ENCODE assay signal across 24 mouse cellular contexts in the genomic region with DNA sequence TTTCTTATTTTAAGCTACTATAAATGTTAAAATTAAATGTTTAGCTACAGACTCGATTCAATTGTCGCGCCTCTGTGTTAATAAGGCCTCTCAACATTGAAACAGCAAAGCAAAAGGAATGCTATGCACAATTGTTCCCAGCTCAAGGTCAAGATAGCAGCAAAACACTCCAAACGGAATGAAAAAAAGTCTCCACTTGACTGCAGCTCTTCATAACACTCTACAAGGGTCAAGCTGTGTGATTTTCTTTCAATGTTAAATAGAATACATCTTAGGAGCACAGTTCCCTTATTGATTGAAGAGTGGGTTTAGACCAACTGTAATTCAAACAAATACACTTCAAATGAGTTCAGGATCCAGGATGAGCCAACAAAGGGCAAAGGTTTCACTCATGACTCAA.
DNase-seq lines count a peak whose midpoint lies in the region; ATAC-seq and TF ChIP-seq lines count a peak whose summit lies in the region.
"Had no signal": no experiment of that assay in that cellular context is flagged by ENCODE, and none has a peak within 500 bp of the region (broad histone marks: within the 10 kb centered on the region; RNA-seq: fewer than 3 reads in every experiment).

No protein-coding gene starts in this region.

- peak; percentile 70 for TF ChIP-seq EP300 in lung, postnatal 0 days (IDR thresholded peaks at IDR 0.05)

- H3K9me3 ChIP-seq in heart, embryonic 12.5 days (replicated peaks), result no peaks in the 10 kb centered on the region
- no peaks in the 10 kb centered on the region for H3K9me3 ChIP-seq in hindbrain, embryonic 14.5 days (ENCODE audit: control insufficient read depth, low read length)
- H3K9me3 ChIP-seq in hindbrain, embryonic 16.5 days (ENCODE audit: control insufficient read depth, low read length), result no peaks in the 10 kb centered on the region
- no peaks in the 10 kb centered on the region for H3K9me3 ChIP-seq in lung, postnatal 0 days (ENCODE audit: low read length)
- H3K9me3 ChIP-seq: forebrain, embryonic 13.5 days; intestine, embryonic 15.5 days; limb, embryonic 15.5 days; liver, embryonic 15.5 days; midbrain, embryonic 12.5 days had no signal

- WGBS in heart, embryonic 12.5 days, result 69% methylated on average over 4 of the region's 4 CpGs
- WGBS in hindbrain, embryonic 14.5 days, result 83% methylated on average over 4 of the region's 4 CpGs
- 79% methylated on average over 4 of the region's 4 CpGs for WGBS in hindbrain, embryonic 16.5 days
- 53% methylated on average over 4 of the region's 4 CpGs for WGBS in lung, postnatal 0 days

- intact Hi-C loops in heart, postnatal 25 days (cut with DNase I), result no loop called here

- TF ChIP-seq CTCF in lung, postnatal 0 days (IDR thresholded peaks at IDR 0.05), result no peak

- peaks cover 14% of the 10 kb centered on the region for H3K36me3 ChIP-seq in heart, embryonic 12.5 days
- peaks cover 7% of the 10 kb centered on the region for H3K36me3 ChIP-seq in hindbrain, embryonic 14.5 days (replicated peaks; ENCODE audit: control insufficient read depth, insufficient read depth)
- no peaks in the 10 kb centered on the region; the same call in 1 of the 2 replicates for H3K36me3 ChIP-seq in hindbrain, embryonic 16.5 days (ENCODE audit: control insufficient read depth, insufficient read depth, low read length)
- no peaks in the 10 kb centered on the region for H3K36me3 ChIP-seq in lung, postnatal 0 days (ENCODE audit: insufficient read depth, low read length)
- H3K36me3 ChIP-seq: intestine, embryonic 15.5 days; liver, embryonic 15.5 days had no signal

- H3K4me1 ChIP-seq in heart, embryonic 12.5 days (replicated peaks), result peaks cover 16% of the 10 kb centered on the region
- peaks cover 53% of the 10 kb centered on the region for H3K4me1 ChIP-seq in hindbrain, embryonic 14.5 days (replicated peaks; ENCODE audit: control insufficient read depth, insufficient read depth, low read length)
- peaks cover 23% of the 10 kb centered on the region for H3K4me1 ChIP-seq in hindbrain, embryonic 16.5 days (ENCODE audit: control insufficient read depth, insufficient read depth, low read depth, low read length)
- no peaks in the 10 kb centered on the region for H3K4me1 ChIP-seq in lung, postnatal 0 days (ENCODE audit: insufficient read depth, low read depth, low read length)
- H3K4me1 ChIP-seq: intestine, embryonic 15.5 days; liver, embryonic 15.5 days had no signal

- H3K9ac ChIP-seq in heart, embryonic 12.5 days, result no peak overlapping the region
- H3K9ac ChIP-seq in hindbrain, embryonic 14.5 days, result no peak overlapping the region
- H3K9ac ChIP-seq in hindbrain, embryonic 16.5 days (ENCODE audit: low read depth, low read length), result no peak overlapping the region
- H3K9ac ChIP-seq in lung, postnatal 0 days (replicated peaks; ENCODE audit: low read depth), result no peak overlapping the region
- H3K9ac ChIP-seq: forebrain, embryonic 13.5 days; intestine, embryonic 15.5 days; limb, embryonic 15.5 days; liver, embryonic 15.5 days; midbrain, embryonic 12.5 days had no signal

- no peak for DNase-seq in heart, postnatal 25 days (ENCODE audit: low spot score)
- no peak for DNase-seq in hindbrain, embryonic 14.5 days (ENCODE audit: low spot score)
- DNase-seq in lung, postnatal 0 days (ENCODE audit: low spot score), result peak; percentile 72
- no peak for DNase-seq in lung, postnatal 4 days
- peak; percentile 24 for DNase-seq in Muller cell, postnatal 12 days (ENCODE audit: inconsistent ontology term)
- DNase-seq in layer of hippocampus, adult 8-10 months (ENCODE audit: low spot score in 2 of 2), result no peak
- DNase-seq: adrenal gland, postnatal 25 days; cerebellum, adult 9-10 months; heart, postnatal 10 days; kidney, adult 8-10 months; kidney, postnatal 10 days; left cerebral cortex, postnatal 4 days; right cerebral cortex, adult 18-20 months; right cerebral cortex, postnatal 4 days; thymus, adult 18-20 months; thymus, postnatal 36 days had no signal

- 0 out of 2 replicates have a peak overlapping the region, but pooled peaks have one; percentile 34 for H3K27ac ChIP-seq in heart, embryonic 12.5 days (ENCODE audit: poor library complexity, severe bottlenecking)
- 0 out of 2 replicates have a peak overlapping the region, but pooled peaks have one; percentile 67 for H3K27ac ChIP-seq in hindbrain, embryonic 14.5 days
- H3K27ac ChIP-seq in hindbrain, embryonic 16.5 days (ENCODE audit: low read depth, low read length), result no peak overlapping the region; the same call in 1 of the 2 replicates
- no peak overlapping the region for H3K27ac ChIP-seq in lung, postnatal 0 days (ENCODE audit: low read length)
- H3K27ac ChIP-seq: forebrain, embryonic 13.5 days; intestine, embryonic 15.5 days; limb, embryonic 15.5 days; liver, embryonic 15.5 days; midbrain, embryonic 12.5 days had no signal

- H3K4me3 ChIP-seq in heart, embryonic 12.5 days, result no peak overlapping the region
- no peak overlapping the region for H3K4me3 ChIP-seq in hindbrain, embryonic 14.5 days (replicated peaks; ENCODE audit: low read length)
- H3K4me3 ChIP-seq in hindbrain, embryonic 16.5 days (ENCODE audit: low read length), result no peak overlapping the region
- H3K4me3 ChIP-seq in lung, postnatal 0 days (ENCODE audit: low read depth, low read length), result no peak overlapping the region
- H3K4me3 ChIP-seq: forebrain, embryonic 13.5 days; intestine, embryonic 15.5 days; limb, embryonic 15.5 days; liver, embryonic 15.5 days; midbrain, embryonic 12.5 days had no signal

- H3K27me3 ChIP-seq in heart, embryonic 12.5 days (replicated peaks), result no peaks in the 10 kb centered on the region
- H3K27me3 ChIP-seq in hindbrain, embryonic 14.5 days (ENCODE audit: control insufficient read depth, insufficient read depth, low read length), result no peaks in the 10 kb centered on the region
- no peaks in the 10 kb centered on the region for H3K27me3 ChIP-seq in hindbrain, embryonic 16.5 days (replicated peaks; ENCODE audit: control insufficient read depth, insufficient read depth, low read length)
- no peaks in the 10 kb centered on the region for H3K27me3 ChIP-seq in lung, postnatal 0 days (replicated peaks; ENCODE audit: insufficient read depth, low read length)
- H3K27me3 ChIP-seq: forebrain, embryonic 13.5 days; intestine, embryonic 15.5 days; limb, embryonic 15.5 days; liver, embryonic 15.5 days; midbrain, embryonic 12.5 days had no signal

- no peak for ATAC-seq in heart, embryonic 12.5 days (ENCODE audit: insufficient number of reproducible peaks, low FRiP score)
- ATAC-seq in hindbrain, embryonic 14.5 days (ENCODE audit: low FRiP score), result no peak
- ATAC-seq in hindbrain, embryonic 16.5 days, result no peak
- ATAC-seq in lung, postnatal 0 days, result peak; percentile 83
- ATAC-seq: CD4-positive, CD25-positive, alpha-beta regulatory T cell, adult 4 months; forebrain, embryonic 13.5 days; intestine, embryonic 15.5 days had no signal

- no peak overlapping the region for H3K4me2 ChIP-seq in heart, embryonic 12.5 days
- no peak overlapping the region for H3K4me2 ChIP-seq in hindbrain, embryonic 14.5 days (replicated peaks)
- H3K4me2 ChIP-seq in hindbrain, embryonic 16.5 days (ENCODE audit: low read length), result no peak overlapping the region
- H3K4me2 ChIP-seq in lung, postnatal 0 days (replicated peaks; ENCODE audit: low read depth, low read length), result no peak overlapping the region
- H3K4me2 ChIP-seq: forebrain, embryonic 13.5 days; intestine, embryonic 15.5 days; limb, embryonic 15.5 days; liver, embryonic 15.5 days; midbrain, embryonic 12.5 days had no signal

Comparison
In these comparisons a context has a peak if more than half of its experiments do, and no peak if none do; other contexts are left out.
1. H3K27ac ChIP-seq: peak in heart, embryonic 12.5 days (single experiment) and hindbrain, embryonic 14.5 days (single experiment); none in hindbrain, embryonic 16.5 days (single experiment) and lung, postnatal 0 days (single experiment).
2. DNase-seq: peak in lung, postnatal 0 days (single experiment) and Muller cell, postnatal 12 days (single experiment); none in heart, postnatal 25 days (single experiment), hindbrain, embryonic 14.5 days (single experiment), lung, postnatal 4 days (0 of 2) and layer of hippocampus, adult 8-10 months (0 of 2).